Comparison of ENCODE assay signal across 7 mouse cellular contexts in genomic region chr13:38766133-38766532, GRCm38 (mm10).
DNase-seq lines count a peak whose midpoint lies in the region; ATAC-seq and TF ChIP-seq lines count a peak whose summit lies in the region.

No protein-coding gene starts in this region.

- H3K36me3 ChIP-seq in hindbrain, embryonic 11.5 days (ENCODE audit: control insufficient read depth, insufficient read depth, low read length), result no peaks in the 10 kb centered on the region
- no peaks in the 10 kb centered on the region for H3K36me3 ChIP-seq in hindbrain, embryonic 16.5 days (ENCODE audit: control insufficient read depth, insufficient read depth, low read length)
- H3K36me3 ChIP-seq in stomach, postnatal 0 days (ENCODE audit: control insufficient read depth, insufficient read depth, low read length), result no peaks in the 10 kb centered on the region
- H3K36me3 ChIP-seq in forebrain, embryonic 11.5 days (ENCODE audit: control insufficient read depth, insufficient read depth, low read length), result no peaks in the 10 kb centered on the region

- H3K27me3 ChIP-seq in hindbrain, embryonic 11.5 days (ENCODE audit: control insufficient read depth, insufficient read depth, low read length), result no peaks in the 10 kb centered on the region
- H3K27me3 ChIP-seq in hindbrain, embryonic 16.5 days (replicated peaks; ENCODE audit: control insufficient read depth, insufficient read depth, low read length), result no peaks in the 10 kb centered on the region
- no peaks in the 10 kb centered on the region for H3K27me3 ChIP-seq in stomach, postnatal 0 days (ENCODE audit: control insufficient read depth, insufficient read depth, low read length)
- H3K27me3 ChIP-seq in forebrain, embryonic 11.5 days (ENCODE audit: control insufficient read depth, insufficient read depth, low read length), result no peaks in the 10 kb centered on the region

- DNase-seq in hindbrain, embryonic 11.5 days (ENCODE audit: low spot score), result peak; percentile 45
- DNase-seq in testis, postnatal 10 days (ENCODE audit: low spot score), result peak; percentile 57
- DNase-seq in testis, postnatal 14 days (ENCODE audit: low spot score), result no peak
- peak; percentile 1 for DNase-seq in c-Kit-positive CD71-positive TER-119-negative erythroid progenitor cells, embryonic 14.5 days (ENCODE audit: low read depth)
- DNase-seq in stomach, postnatal 0 days (ENCODE audit: low spot score), result peak; percentile 28
- no peak for DNase-seq in forebrain, embryonic 11.5 days (ENCODE audit: low spot score)

- peak; percentile 72 for TF ChIP-seq CTCF in stomach, postnatal 0 days (IDR thresholded peaks at IDR 0.05; ENCODE audit: low read depth)

- no peaks in the 10 kb centered on the region for H3K9me3 ChIP-seq in hindbrain, embryonic 11.5 days (ENCODE audit: control insufficient read depth, low read length)
- H3K9me3 ChIP-seq in hindbrain, embryonic 16.5 days (ENCODE audit: control insufficient read depth, low read length), result no peaks in the 10 kb centered on the region
- no peaks in the 10 kb centered on the region for H3K9me3 ChIP-seq in stomach, postnatal 0 days (ENCODE audit: control insufficient read depth, low read length)
- no peaks in the 10 kb centered on the region for H3K9me3 ChIP-seq in forebrain, embryonic 11.5 days (ENCODE audit: control insufficient read depth, low read length)

- H3K4me2 ChIP-seq in hindbrain, embryonic 11.5 days (replicated peaks; ENCODE audit: low read depth, low read length), result no peak overlapping the region
- no peak overlapping the region for H3K4me2 ChIP-seq in hindbrain, embryonic 16.5 days (ENCODE audit: low read length)
- H3K4me2 ChIP-seq in stomach, postnatal 0 days (replicated peaks; ENCODE audit: low read depth), result no peak overlapping the region
- H3K4me2 ChIP-seq in forebrain, embryonic 11.5 days (ENCODE audit: low read depth, low read length, severe bottlenecking), result no peak overlapping the region

- H3K9ac ChIP-seq in hindbrain, embryonic 11.5 days (ENCODE audit: low read depth, low read length), result no peak overlapping the region
- H3K9ac ChIP-seq in hindbrain, embryonic 16.5 days (ENCODE audit: low read depth, low read length), result no peak overlapping the region
- no peak overlapping the region for H3K9ac ChIP-seq in stomach, postnatal 0 days (ENCODE audit: low read length)
- no peak overlapping the region for H3K9ac ChIP-seq in forebrain, embryonic 11.5 days (ENCODE audit: low read length)

- H3K27ac ChIP-seq in hindbrain, embryonic 11.5 days (ENCODE audit: low read depth, low read length), result no peak overlapping the region
- H3K27ac ChIP-seq in hindbrain, embryonic 16.5 days (ENCODE audit: low read depth, low read length), result no peak overlapping the region
- no peak overlapping the region for H3K27ac ChIP-seq in stomach, postnatal 0 days (replicated peaks)
- H3K27ac ChIP-seq in forebrain, embryonic 11.5 days (ENCODE audit: low read depth, low read length), result no peak overlapping the region

- 47% methylated on average over 4 of the region's 4 CpGs for WGBS in hindbrain, embryonic 11.5 days
- 41% methylated on average over 4 of the region's 4 CpGs for WGBS in hindbrain, embryonic 16.5 days
- 27% methylated on average over 4 of the region's 4 CpGs for WGBS in stomach, postnatal 0 days
- 45% methylated on average over 4 of the region's 4 CpGs for WGBS in forebrain, embryonic 11.5 days

- no peaks in the 10 kb centered on the region for H3K4me1 ChIP-seq in hindbrain, embryonic 11.5 days (replicated peaks; ENCODE audit: control insufficient read depth, insufficient read depth, low read length)
- H3K4me1 ChIP-seq in hindbrain, embryonic 16.5 days (ENCODE audit: control insufficient read depth, insufficient read depth, low read depth, low read length), result no peaks in the 10 kb centered on the region
- H3K4me1 ChIP-seq in stomach, postnatal 0 days (replicated peaks; ENCODE audit: control insufficient read depth, insufficient read depth), result no peaks in the 10 kb centered on the region
- no peaks in the 10 kb centered on the region for H3K4me1 ChIP-seq in forebrain, embryonic 11.5 days (replicated peaks; ENCODE audit: control insufficient read depth, insufficient read depth, low read length)

- ATAC-seq in hindbrain, embryonic 11.5 days (ENCODE audit: low FRiP score), result no peak
- ATAC-seq in hindbrain, embryonic 16.5 days, result no peak
- no peak for ATAC-seq in stomach, postnatal 0 days (ENCODE audit: low FRiP score, low TSS enrichment)
- ATAC-seq in forebrain, embryonic 11.5 days (replicated peaks; ENCODE audit: low FRiP score), result no peak

- no peak overlapping the region for H3K4me3 ChIP-seq in hindbrain, embryonic 11.5 days (ENCODE audit: low read depth, low read length)
- H3K4me3 ChIP-seq in hindbrain, embryonic 16.5 days (ENCODE audit: low read length), result no peak overlapping the region
- no peak overlapping the region for H3K4me3 ChIP-seq in stomach, postnatal 0 days (ENCODE audit: low read depth, low read length)
- H3K4me3 ChIP-seq in forebrain, embryonic 11.5 days (ENCODE audit: low read depth, low read length), result no peak overlapping the region

- TF ChIP-seq EP300 in stomach, postnatal 0 days (optimal IDR thresholded peaks at IDR 0.05), result no peak

Comparison
In these comparisons a context has a peak if more than half of its experiments do, and no peak if none do; other contexts are left out.
1. DNase-seq: peak in hindbrain, embryonic 11.5 days (single experiment), testis, postnatal 10 days (single experiment), c-Kit-positive CD71-positive TER-119-negative erythroid progenitor cells, embryonic 14.5 days (single experiment) and stomach, postnatal 0 days (single experiment); none in testis, postnatal 14 days (single experiment) and forebrain, embryonic 11.5 days (single experiment).